Mouse (Mus musculus) stomach, embryonic 14.5 days (tissue): ENCODE results near the gene Tspo2. TPM values are rescaled to one million over a fixed set of nuclear protein-coding genes. Genes with fewer than 3 reads are reported as not detected.

Experiments used
- ATAC-seq: fragments of 200-750 bp; cut with Nextera tagmentation; 2 replicates; pipeline ENCODE4 v1.8.0; 2017; ENCODE audit warnings: low read depth, moderate TSS enrichment; ENCODE audit not compliant: insufficient number of reproducible peaks, insufficient read depth, low FRiP score
- H3K27ac ChIP-seq: fragments of 300-500 bp; sonication (generic); 2 replicates; pipeline ENCODE4 v1.5.1; 2014; ENCODE audit warnings: mild to moderate bottlenecking, low read length, moderate library complexity, mixed read lengths
- H3K27me3 ChIP-seq: fragments of 300-500 bp; sonication (generic); 2 replicates; pipeline ENCODE4 v1.6.1; 2014; ENCODE audit warnings: low read length, control low read depth, mixed read lengths; ENCODE audit not compliant: control insufficient read depth, insufficient read depth
- H3K36me3 ChIP-seq: fragments of 300-500 bp; sonication (generic); 2 replicates; pipeline ENCODE4 v1.6.1; 2014; ENCODE audit warnings: mild to moderate bottlenecking, control low read depth, low read length, moderate library complexity, mixed read lengths; ENCODE audit not compliant: control insufficient read depth, insufficient read depth
- H3K4me1 ChIP-seq: fragments of 300-500 bp; sonication (generic); 2 replicates; pipeline ENCODE4 v1.6.1; 2014; ENCODE audit warnings: low read length, control low read depth, mixed read lengths; ENCODE audit not compliant: control insufficient read depth, insufficient read depth
- H3K4me2 ChIP-seq: fragments of 300-500 bp; sonication (generic); replicated peaks from 2 replicates; pipeline ENCODE4 v1.6.1; 2014; ENCODE audit warnings: low read depth, low read length, control low read depth
- H3K4me3 ChIP-seq: fragments of 300-500 bp; sonication (generic); 2 replicates; pipeline ENCODE4 v1.5.1; 2014; ENCODE audit warnings: low read depth, low read length, control low read depth
- H3K9ac ChIP-seq: fragments of 300-500 bp; sonication (generic); replicated peaks from 2 replicates; pipeline ENCODE4 v1.6.1; 2014; ENCODE audit warnings: low read depth, mild to moderate bottlenecking, control low read depth, low read length, moderate library complexity, mixed read lengths
- H3K9me3 ChIP-seq: fragments of 300-500 bp; sonication (generic); 2 replicates; pipeline ENCODE4 v1.6.1; 2016; ENCODE audit warnings: low read depth, low read length, control low read depth; ENCODE audit not compliant: control insufficient read depth
- WGBS: fragments of 180-500 bp; shearing (Covaris S2); extraction: QIAGEN DNeasy Blood & Tissue Kit; methylation state at CpG from one replicate; pipeline ENCODE4 v1.1.7; 2014; 5-methylcytosine and 5-hydroxymethylcytosine counted together
- polyA plus RNA-seq: library from polyadenylated mRNA; unstranded; fragments of >200 nt; fragmentation: Nextera tagmentation; extraction: Ambion mirVana; gene quantifications from 2 replicates; pipeline ENCODE4 v1.2.1, GENCODE M21; 2014

Gene Tspo2
- polyA plus RNA-seq, result 0.82 and 1.5 TPM in 2 replicates

- Histone ChIP-seq H3K27ac (no peak within 1 kb of the TSS), H3K9ac (no peak within 1 kb of the TSS), H3K9me3 (no peaks in the 10 kb centered on the region), H3K4me2 (no peak within 1 kb of the TSS), H3K4me3 (no peak within 1 kb of the TSS), H3K27me3 (no peaks in the 10 kb centered on the region), H3K4me1 (no peaks in the 10 kb centered on the region), H3K36me3 (no peaks in the 10 kb centered on the region)
- WGBS, result 45% methylated on average over 7 of the region's 7 CpGs
- ATAC-seq, result peak; percentile 34; the same call in 1 of the 2 replicates
These were observed at the start of gene Tspo2 for GRCm38 (mm10) chr17:48451353-48451675. Gene Tspo2 (minus strand): TSS chr17:48451522.

- Histone ChIP-seq H3K36me3 (no peaks in the 10 kb centered on the region), H3K4me3 (no peak overlapping the region), H3K27me3 (no peaks in the 10 kb centered on the region), H3K4me2 (no peak overlapping the region), H3K27ac (no peak overlapping the region), H3K4me1 (no peaks in the 10 kb centered on the region), H3K9me3 (no peaks in the 10 kb centered on the region), H3K9ac (no peak overlapping the region)
- no peak for ATAC-seq
- WGBS, result 79% methylated on average over 7 of the region's 7 CpGs
These were observed 49.6 kb upstream of the Tspo2 start for GRCm38 (mm10) chr17:48500846-48501445.

- Histone ChIP-seq H3K9ac (no peak overlapping the region), H3K9me3 (no peaks in the 10 kb centered on the region), H3K4me2 (no peak overlapping the region), H3K4me3 (no peak overlapping the region), H3K27me3 (no peaks in the 10 kb centered on the region), H3K27ac (no peak overlapping the region), H3K36me3 (no peaks in the 10 kb centered on the region), H3K4me1 (no peaks in the 10 kb centered on the region)
- 75% methylated on average over 3 of the region's 3 CpGs for WGBS
- no peak for ATAC-seq
These were observed 46.7 kb upstream of the Tspo2 start for GRCm38 (mm10) chr17:48497986-48498385.

GRCm38 (mm10) chr17:48493986-48494385 is 42.7 kb upstream of the Tspo2 start:
- Histone ChIP-seq H3K9me3 (no peaks in the 10 kb centered on the region), H3K36me3 (no peaks in the 10 kb centered on the region), H3K4me2 (no peak overlapping the region), H3K4me3 (no peak overlapping the region), H3K4me1 (no peaks in the 10 kb centered on the region), H3K27me3 (no peaks in the 10 kb centered on the region), H3K9ac (no peak overlapping the region), H3K27ac (no peak overlapping the region)
- WGBS, result 62% methylated on average over 8 of the region's 8 CpGs
- no peak for ATAC-seq

GRCm38 (mm10) chr17:48493582-48493981 is 42.3 kb upstream of the Tspo2 start:
- Histone ChIP-seq H3K9ac (no peak overlapping the region), H3K4me1 (no peaks in the 10 kb centered on the region), H3K4me3 (no peak overlapping the region), H3K27ac (no peak overlapping the region), H3K27me3 (no peaks in the 10 kb centered on the region), H3K4me2 (no peak overlapping the region), H3K9me3 (no peaks in the 10 kb centered on the region), H3K36me3 (no peaks in the 10 kb centered on the region)
- WGBS, result 43% methylated on average over 7 of the region's 7 CpGs
- no peak for ATAC-seq

- Histone ChIP-seq H3K27ac (no peak overlapping the region), H3K9ac (no peak overlapping the region), H3K4me1 (no peaks in the 10 kb centered on the region), H3K36me3 (no peaks in the 10 kb centered on the region), H3K4me2 (no peak overlapping the region), H3K4me3 (no peak overlapping the region), H3K27me3 (no peaks in the 10 kb centered on the region), H3K9me3 (no peaks in the 10 kb centered on the region)
- 91% methylated on average over 8 of the region's 8 CpGs for WGBS
- no peak for ATAC-seq
These were observed 41.3 kb upstream of the Tspo2 start for GRCm38 (mm10) chr17:48492621-48493020.

GRCm38 (mm10) chr17:48489466-48489865 is 38.1 kb upstream of the Tspo2 start:
- Histone ChIP-seq H3K4me2 (no peak overlapping the region), H3K4me3 (no peak overlapping the region), H3K27ac (no peak overlapping the region), H3K36me3 (no peaks in the 10 kb centered on the region), H3K27me3 (no peaks in the 10 kb centered on the region), H3K9me3 (no peaks in the 10 kb centered on the region), H3K4me1 (no peaks in the 10 kb centered on the region), H3K9ac (no peak overlapping the region)
- ATAC-seq, result no peak
- 87% methylated on average over 3 of the region's 3 CpGs for WGBS

GRCm38 (mm10) chr17:48484191-48484590 is 32.9 kb upstream of the Tspo2 start:
- Histone ChIP-seq H3K4me2 (no peak overlapping the region), H3K9me3 (no peaks in the 10 kb centered on the region), H3K27me3 (no peaks in the 10 kb centered on the region), H3K36me3 (no peaks in the 10 kb centered on the region), H3K4me3 (no peak overlapping the region), H3K9ac (no peak overlapping the region), H3K4me1 (no peaks in the 10 kb centered on the region), H3K27ac (no peak overlapping the region)
- ATAC-seq, result no peak
- WGBS, result 88% methylated on average over 5 of the region's 5 CpGs

GRCm38 (mm10) chr17:48483764-48484163 is 32.4 kb upstream of the Tspo2 start:
- no peaks in the 10 kb centered on the region for H3K36me3 ChIP-seq
- H3K4me1 ChIP-seq, result no peaks in the 10 kb centered on the region
- no peak overlapping the region for H3K4me2 ChIP-seq
- WGBS, result 74% methylated on average over 5 of the region's 5 CpGs
- H3K27ac ChIP-seq, result no peak overlapping the region
- H3K9me3 ChIP-seq, result no peaks in the 10 kb centered on the region
- H3K9ac ChIP-seq, result no peak overlapping the region
- H3K4me3 ChIP-seq, result no peak overlapping the region
- ATAC-seq, result no peak
- no peaks in the 10 kb centered on the region for H3K27me3 ChIP-seq
